Mouse (Mus musculus): ENCODE measurements around the gene Runx2. TPM values are rescaled to one million over a fixed set of nuclear protein-coding genes. Genes with fewer than 3 reads are reported as not detected.

The Runx2 gene
- polyA plus RNA-seq, 1 experiment, result 21.5 TPM

DNA sequence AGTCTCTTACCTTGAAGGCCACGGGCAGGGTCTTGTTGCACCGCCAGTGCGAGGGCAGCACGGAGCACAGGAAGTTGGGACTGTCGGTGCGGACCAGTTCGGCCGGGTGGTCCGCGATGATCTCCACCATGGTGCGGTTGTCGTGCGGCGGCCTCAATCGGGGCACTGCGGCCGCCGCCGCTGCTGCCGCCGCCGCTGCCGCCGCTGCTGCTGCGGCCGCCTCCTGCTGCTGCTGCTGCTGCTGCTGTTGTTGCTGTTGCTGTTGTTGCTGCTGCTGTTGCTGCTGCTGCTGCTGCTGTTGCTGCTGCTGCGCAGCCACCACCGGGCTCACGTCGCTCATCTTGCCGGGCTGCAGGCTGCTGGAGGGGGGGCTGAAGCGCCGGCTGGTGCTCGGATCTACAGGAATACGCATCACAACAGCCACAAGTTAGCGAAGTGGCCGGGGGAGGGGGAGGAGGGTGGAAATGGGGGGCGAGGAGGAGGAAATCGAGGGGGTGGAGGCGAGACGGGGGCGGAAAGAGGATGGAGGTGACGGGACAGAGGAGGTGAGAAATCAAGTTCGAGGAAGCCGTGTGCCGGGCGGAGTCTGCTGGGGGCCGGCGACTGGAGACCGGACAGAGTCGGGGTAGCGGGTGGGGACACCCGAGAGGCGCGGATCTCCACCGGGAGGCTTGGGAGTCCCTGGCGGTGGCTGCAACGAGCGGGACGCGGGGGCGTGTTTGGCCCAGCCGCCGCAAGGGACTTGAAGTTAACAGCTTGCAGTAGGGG, 79.2 kb downstream of the Runx2 start:
- Histone ChIP-seq H3K4me3 (replicated peaks; ENCODE audit: control insufficient read depth, low read depth, low read length) (peak overlapping the region; percentile 90), H3K27ac (ENCODE audit: control insufficient read depth, insufficient read depth, low read depth, low read length, poor library complexity) (peak overlapping the region; percentile 98), H3K4me1 (ENCODE audit: control insufficient read depth, insufficient read depth, low read length) (no peaks in the 10 kb centered on the region; the same call in 1 of the 2 replicates)
- under 1% methylated on average over 64 of the region's 64 CpGs for WGBS
- TF ChIP-seq CTCF (IDR thresholded peaks at IDR 0.05; ENCODE audit: control insufficient read depth, insufficient read depth, low read length) (no peak), POLR2A (IDR thresholded peaks at IDR 0.05; ENCODE audit: borderline replicate concordance, control insufficient read depth, low read depth, low read length) (peak; percentile 28; the same call in 1 of the 2 replicates)

DNA sequence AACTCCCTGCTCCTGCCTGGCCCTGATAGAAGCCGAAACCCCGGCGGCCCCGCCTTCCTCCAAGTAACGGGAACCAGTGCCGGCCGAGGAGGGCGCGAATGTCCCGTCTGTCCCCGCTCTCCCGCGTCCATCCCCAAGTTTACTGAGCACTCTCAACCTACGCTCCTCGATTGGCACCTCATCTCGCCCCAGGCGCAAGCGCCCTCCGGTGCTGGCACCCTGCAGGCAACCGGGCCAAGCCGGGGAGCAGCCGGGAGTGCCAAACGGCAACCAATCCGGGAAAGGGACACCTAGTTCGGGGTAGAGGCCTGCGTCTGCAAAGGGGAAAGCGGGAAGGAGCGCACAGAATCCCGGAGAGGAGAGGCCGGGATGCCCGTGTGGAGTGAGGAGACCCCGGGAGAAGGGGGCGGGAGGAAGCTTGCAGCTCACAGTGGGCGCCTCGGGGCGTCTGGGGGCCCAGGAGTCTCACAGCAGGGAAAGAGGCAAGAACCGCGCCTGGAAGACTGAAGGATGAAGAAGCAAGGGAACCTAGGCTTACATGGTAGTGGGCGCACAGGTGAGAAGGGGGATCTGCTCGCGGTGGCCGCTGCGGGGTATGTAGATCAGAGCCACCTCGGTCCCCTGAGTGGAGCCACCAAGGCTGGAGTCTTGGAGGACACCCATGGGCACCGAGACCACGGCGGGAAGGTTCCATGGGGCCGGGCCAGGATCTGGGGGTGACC, 79.9 kb downstream of the Runx2 start:
- WGBS, result under 1% methylated on average over 48 of the region's 48 CpGs
- H3K4me3 ChIP-seq (replicated peaks; ENCODE audit: control insufficient read depth, low read depth, low read length), result peak overlapping the region; percentile 90
- TF ChIP-seq POLR2A (IDR thresholded peaks at IDR 0.05; ENCODE audit: borderline replicate concordance, control insufficient read depth, low read depth, low read length) (peak; percentile 32; the same call in 1 of the 2 replicates), CTCF (IDR thresholded peaks at IDR 0.05; ENCODE audit: control insufficient read depth, insufficient read depth, low read length) (no peak)
- peak overlapping the region; percentile 98 for H3K27ac ChIP-seq (ENCODE audit: control insufficient read depth, insufficient read depth, low read depth, low read length, poor library complexity)
- H3K4me1 ChIP-seq (ENCODE audit: control insufficient read depth, insufficient read depth, low read length), result no peaks in the 10 kb centered on the region; the same call in 1 of the 2 replicates

DNA sequence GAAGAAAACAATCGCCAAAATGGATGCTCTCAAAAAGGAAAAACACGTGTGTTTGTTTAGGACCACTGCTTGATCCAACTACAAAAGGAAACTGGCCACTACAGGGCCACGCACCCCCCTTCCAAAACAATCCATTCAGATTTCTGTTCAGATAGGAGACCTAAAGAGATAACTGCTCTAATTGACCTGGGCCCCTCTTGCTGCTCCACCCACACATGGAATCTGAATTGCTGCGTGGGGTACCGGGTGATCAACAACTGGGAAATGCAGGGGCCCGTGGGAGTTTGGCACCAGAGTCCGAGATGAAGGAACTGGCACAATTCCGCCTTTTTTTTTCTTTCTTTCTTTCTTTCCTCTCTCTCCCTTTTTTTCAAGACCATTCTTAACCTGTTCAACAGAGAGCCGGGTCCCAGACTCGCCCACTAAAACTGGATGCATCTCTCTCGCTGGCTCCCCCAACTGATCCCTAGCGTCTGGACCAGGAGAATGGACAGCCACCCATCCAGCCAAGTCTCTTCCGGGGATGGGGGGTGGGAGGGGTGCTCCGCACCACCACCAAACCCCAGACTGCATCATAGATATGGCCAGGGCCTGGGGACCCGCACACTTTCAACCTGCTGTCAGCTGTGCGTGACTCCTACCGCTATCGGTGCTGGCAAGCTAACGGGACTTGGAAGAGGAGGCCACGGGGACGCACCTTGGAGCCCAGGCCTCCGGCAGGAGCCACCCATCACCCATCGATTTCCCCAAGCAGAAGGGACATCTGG, 80.9 kb downstream of the Runx2 start:
- TF ChIP-seq POLR2A (IDR thresholded peaks at IDR 0.05; ENCODE audit: borderline replicate concordance, control insufficient read depth, low read depth, low read length), result no peak
- TF ChIP-seq CTCF (IDR thresholded peaks at IDR 0.05; ENCODE audit: control insufficient read depth, insufficient read depth, low read length), result no peak
- peak overlapping the region; percentile 90 for H3K4me3 ChIP-seq (replicated peaks; ENCODE audit: control insufficient read depth, low read depth, low read length)
- H3K27ac ChIP-seq (ENCODE audit: control insufficient read depth, insufficient read depth, low read depth, low read length, poor library complexity), result peak overlapping the region; percentile 98
- WGBS, result 2% methylated on average over 23 of the region's 23 CpGs
- no peaks in the 10 kb centered on the region; the same call in 1 of the 2 replicates for H3K4me1 ChIP-seq (ENCODE audit: control insufficient read depth, insufficient read depth, low read length)

DNA sequence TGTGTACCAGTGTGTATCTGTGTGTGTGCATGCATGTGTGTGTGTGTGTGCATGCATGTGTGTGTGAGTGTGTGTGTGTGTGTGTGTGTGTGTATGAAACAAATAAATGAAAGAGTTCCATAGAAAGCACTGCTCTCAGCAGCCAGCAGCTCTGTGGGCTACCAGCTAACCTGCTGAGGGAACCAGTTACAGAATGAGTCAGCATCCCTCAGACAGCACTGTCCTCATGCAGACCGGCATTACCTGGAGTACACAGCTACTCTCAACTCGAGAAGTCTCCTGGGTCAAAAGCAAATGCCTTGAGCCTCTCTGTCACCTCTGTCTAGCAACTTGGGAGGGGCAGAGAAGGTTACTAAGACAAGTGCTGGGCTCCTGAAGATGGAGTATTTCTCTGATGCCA, 86.1 kb downstream of the Runx2 start:
- TF ChIP-seq CTCF (IDR thresholded peaks at IDR 0.05; ENCODE audit: control insufficient read depth, insufficient read depth, low read length), result no peak
- 7% methylated on average over 2 of the region's 2 CpGs for WGBS
- no peaks in the 10 kb centered on the region for H3K4me1 ChIP-seq (ENCODE audit: control insufficient read depth, insufficient read depth, low read length)
- H3K27ac ChIP-seq (ENCODE audit: control insufficient read depth, insufficient read depth, low read depth, low read length, poor library complexity), result no peak overlapping the region
- H3K4me3 ChIP-seq (replicated peaks; ENCODE audit: control insufficient read depth, low read depth, low read length), result no peak overlapping the region

DNA sequence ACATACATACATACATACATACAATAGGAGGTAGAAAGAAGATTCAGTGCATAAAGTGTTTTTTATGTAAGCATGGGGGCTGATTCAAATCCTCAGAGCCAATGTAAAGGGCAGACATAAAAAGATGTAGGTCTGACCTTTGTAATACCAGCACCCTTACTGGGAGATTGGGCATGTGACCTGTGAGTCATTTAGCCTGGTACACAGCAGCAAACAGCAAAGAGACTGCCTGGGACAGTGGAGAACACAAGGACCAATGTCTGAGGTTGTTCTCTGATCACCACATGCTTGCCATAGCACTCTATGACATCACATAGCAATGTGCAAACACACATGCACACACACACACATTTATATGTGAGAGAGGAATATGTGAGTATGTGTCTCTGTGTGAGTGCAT, 86.9 kb downstream of the Runx2 start:
- no peaks in the 10 kb centered on the region for H3K4me1 ChIP-seq (ENCODE audit: control insufficient read depth, insufficient read depth, low read length)
- TF ChIP-seq CTCF (IDR thresholded peaks at IDR 0.05; ENCODE audit: control insufficient read depth, insufficient read depth, low read length), result no peak
- TF ChIP-seq POLR2A (IDR thresholded peaks at IDR 0.05; ENCODE audit: borderline replicate concordance, control insufficient read depth, low read depth, low read length), result no peak
- no peak overlapping the region for H3K27ac ChIP-seq (ENCODE audit: control insufficient read depth, insufficient read depth, low read depth, low read length, poor library complexity)
- no peak overlapping the region for H3K4me3 ChIP-seq (replicated peaks; ENCODE audit: control insufficient read depth, low read depth, low read length)

DNA sequence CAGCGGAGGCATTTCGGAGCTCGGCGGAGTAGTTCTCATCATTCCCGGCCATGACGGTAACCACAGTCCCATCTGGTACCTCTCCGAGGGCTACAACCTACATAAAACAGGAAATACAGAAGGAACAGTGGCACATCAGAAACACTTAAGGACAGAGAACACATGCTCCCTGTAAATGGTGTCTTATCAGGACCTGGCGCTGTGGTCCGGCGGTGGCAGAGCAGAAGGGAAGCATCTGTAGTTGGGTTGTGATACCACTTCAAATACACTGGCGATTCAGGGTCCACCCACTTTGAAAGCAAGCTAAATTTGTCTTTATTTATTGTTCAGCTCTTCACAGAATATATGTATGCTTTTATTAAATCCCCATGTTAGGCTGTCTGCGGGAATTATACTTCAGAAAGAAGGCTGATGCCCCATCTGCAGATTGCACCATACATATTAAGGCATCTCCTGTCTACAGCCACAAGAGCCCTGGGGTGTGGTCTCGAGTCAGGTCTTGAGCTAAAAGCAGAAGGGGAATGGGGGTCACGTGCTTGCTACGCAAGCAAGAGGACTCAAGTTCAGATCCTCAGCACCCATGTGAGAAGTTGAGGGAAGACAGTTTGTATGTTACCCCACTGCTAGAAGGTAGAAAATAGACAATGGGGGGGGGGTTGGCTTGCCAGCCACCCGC, 89.7 kb downstream of the Runx2 start:
- Histone ChIP-seq H3K27ac (ENCODE audit: control insufficient read depth, insufficient read depth, low read depth, low read length, poor library complexity) (no peak overlapping the region), H3K4me3 (replicated peaks; ENCODE audit: control insufficient read depth, low read depth, low read length) (no peak overlapping the region), H3K4me1 (ENCODE audit: control insufficient read depth, insufficient read depth, low read length) (no peaks in the 10 kb centered on the region; the same call in 1 of the 2 replicates)
- 51% methylated on average over 16 of the region's 16 CpGs for WGBS
- TF ChIP-seq CTCF (IDR thresholded peaks at IDR 0.05; ENCODE audit: control insufficient read depth, insufficient read depth, low read length) (no peak), POLR2A (IDR thresholded peaks at IDR 0.05; ENCODE audit: borderline replicate concordance, control insufficient read depth, low read depth, low read length) (no peak)

DNA sequence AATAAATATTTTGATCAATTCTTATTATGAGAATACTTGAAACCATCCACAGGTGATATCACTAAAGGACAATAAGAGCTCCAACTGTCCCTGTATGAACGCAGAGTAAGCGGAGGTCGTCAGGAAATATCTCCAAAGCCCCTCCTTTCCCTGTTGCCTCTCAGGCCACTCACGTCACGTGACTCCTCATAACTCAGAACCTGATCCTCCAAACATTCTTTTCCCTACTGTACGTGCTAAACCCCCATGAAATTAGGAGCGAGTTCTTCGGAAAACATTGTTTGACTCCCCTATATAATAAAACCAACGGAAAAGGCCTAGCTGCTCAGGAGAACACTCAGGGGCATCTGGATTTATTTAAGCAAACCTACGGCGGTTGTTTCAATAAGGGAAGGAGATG, 90.3 kb downstream of the Runx2 start:
- TF ChIP-seq POLR2A (IDR thresholded peaks at IDR 0.05; ENCODE audit: borderline replicate concordance, control insufficient read depth, low read depth, low read length) (no peak), CTCF (IDR thresholded peaks at IDR 0.05; ENCODE audit: control insufficient read depth, insufficient read depth, low read length) (no peak)
- 84% methylated on average over 11 of the region's 11 CpGs for WGBS
- Histone ChIP-seq H3K4me3 (replicated peaks; ENCODE audit: control insufficient read depth, low read depth, low read length) (no peak overlapping the region), H3K27ac (ENCODE audit: control insufficient read depth, insufficient read depth, low read depth, low read length, poor library complexity) (no peak overlapping the region), H3K4me1 (ENCODE audit: control insufficient read depth, insufficient read depth, low read length) (no peaks in the 10 kb centered on the region; the same call in 1 of the 2 replicates)
